Mouse (Mus musculus): ENCODE results near the gene Cst3. TPM values are rescaled to one million over a fixed set of nuclear protein-coding genes. Genes with fewer than 3 reads are reported as not detected.

Cst3 gene
- polyA plus RNA-seq, 1 experiment: 646 TPM

- Histone ChIP-seq H3K4me2 (ENCODE audit: low read depth) (no peak overlapping the region), H3ac (ENCODE audit: control insufficient read depth, insufficient read length) (no peak overlapping the region), H3K36me3 (ENCODE audit: control insufficient read depth, insufficient read depth) (no peaks in the 10 kb centered on the region), H3K79me2 (ENCODE audit: control insufficient read depth, insufficient read depth) (no peaks in the 10 kb centered on the region), H3K27me3 (ENCODE audit: control insufficient read depth, insufficient read depth, insufficient read length) (no peaks in the 10 kb centered on the region), H3K4me3 (no peak overlapping the region)
- no peak for TF ChIP-seq TCF12 (IDR thresholded peaks at IDR 0.05; ENCODE audit: insufficient read depth, poor library complexity, severe bottlenecking)
- TF ChIP-seq POLR2AphosphoS2 (IDR thresholded peaks at IDR 0.05; ENCODE audit: insufficient read length, low read depth): no peak
- TF ChIP-seq CEBPB (IDR thresholded peaks at IDR 0.05; ENCODE audit: insufficient read depth, poor library complexity, severe bottlenecking): no peak
- no peak for TF ChIP-seq SRF (IDR thresholded peaks at IDR 0.05; ENCODE audit: control insufficient read depth, insufficient read length, low read depth)
- no peak for TF ChIP-seq E2F4 (IDR thresholded peaks at IDR 0.05; ENCODE audit: insufficient read depth)
- no peak for TF ChIP-seq USF1 (IDR thresholded peaks at IDR 0.05; ENCODE audit: low read depth)
- no peak for TF ChIP-seq MYOD1 (IDR thresholded peaks at IDR 0.05; ENCODE audit: control insufficient read depth in 1 of 3, insufficient read length in 2 of 3, low read depth in 2 of 3)
- TF ChIP-seq REST (IDR thresholded peaks at IDR 0.05; ENCODE audit: insufficient read depth, insufficient read length): no peak
Measured at GRCm38 (mm10) chr2:148893107-148893506, 17.6 kb upstream of the Cst3 start.

- Histone ChIP-seq H3K4me2 (ENCODE audit: low read depth) (no peak overlapping the region), H3K27me3 (ENCODE audit: control insufficient read depth, insufficient read depth, insufficient read length) (no peaks in the 10 kb centered on the region), H3K4me3 (no peak overlapping the region), H3ac (ENCODE audit: control insufficient read depth, insufficient read length) (no peak overlapping the region), H3K79me2 (ENCODE audit: control insufficient read depth, insufficient read depth) (no peaks in the 10 kb centered on the region), H3K36me3 (ENCODE audit: control insufficient read depth, insufficient read depth) (no peaks in the 10 kb centered on the region)
- no peak for TF ChIP-seq MYOD1 (IDR thresholded peaks at IDR 0.05; ENCODE audit: control insufficient read depth in 1 of 3, insufficient read length in 2 of 3, low read depth in 2 of 3)
- no peak for TF ChIP-seq SRF (IDR thresholded peaks at IDR 0.05; ENCODE audit: control insufficient read depth, insufficient read length, low read depth)
- TF ChIP-seq E2F4 (IDR thresholded peaks at IDR 0.05; ENCODE audit: insufficient read depth): no peak
- TF ChIP-seq MAX (IDR thresholded peaks at IDR 0.05; ENCODE audit: low read depth): no peak
- no peak for TF ChIP-seq POLR2AphosphoS2 (IDR thresholded peaks at IDR 0.05; ENCODE audit: insufficient read length, low read depth)
- TF ChIP-seq USF1 (IDR thresholded peaks at IDR 0.05; ENCODE audit: low read depth): no peak
- no peak for TF ChIP-seq CEBPB (IDR thresholded peaks at IDR 0.05; ENCODE audit: insufficient read depth, poor library complexity, severe bottlenecking)
- no peak for TF ChIP-seq REST (IDR thresholded peaks at IDR 0.05; ENCODE audit: insufficient read depth, insufficient read length)
- TF ChIP-seq TCF12 (IDR thresholded peaks at IDR 0.05; ENCODE audit: insufficient read depth, poor library complexity, severe bottlenecking): no peak
- no peak for TF ChIP-seq MYOG (IDR thresholded peaks at IDR 0.05; ENCODE audit: control insufficient read depth in 1 of 3, insufficient read depth in 1 of 3, insufficient read length in 2 of 3, low read depth in 2 of 3)
- TF ChIP-seq TCF3 (IDR thresholded peaks at IDR 0.05; ENCODE audit: insufficient read length, low read depth): no peak
- no peak for TF ChIP-seq POLR2A (IDR thresholded peaks at IDR 0.05; ENCODE audit: insufficient read length, low read depth)
Measured at GRCm38 (mm10) chr2:148890021-148890851, 14.7 kb upstream of the Cst3 start.

- Histone ChIP-seq H3K36me3 (ENCODE audit: control insufficient read depth, insufficient read depth) (no peaks in the 10 kb centered on the region), H3K79me2 (ENCODE audit: control insufficient read depth, insufficient read depth) (no peaks in the 10 kb centered on the region), H3K27me3 (ENCODE audit: control insufficient read depth, insufficient read depth, insufficient read length) (no peaks in the 10 kb centered on the region), H3ac (ENCODE audit: control insufficient read depth, insufficient read length) (no peak overlapping the region), H3K4me2 (ENCODE audit: low read depth) (no peak overlapping the region), H3K4me3 (no peak overlapping the region)
- no peak for TF ChIP-seq E2F4 (IDR thresholded peaks at IDR 0.05; ENCODE audit: insufficient read depth)
- no peak for TF ChIP-seq TCF12 (IDR thresholded peaks at IDR 0.05; ENCODE audit: insufficient read depth, poor library complexity, severe bottlenecking)
- TF ChIP-seq POLR2A (IDR thresholded peaks at IDR 0.05; ENCODE audit: insufficient read length, low read depth): no peak
- TF ChIP-seq CEBPB (IDR thresholded peaks at IDR 0.05; ENCODE audit: insufficient read depth, poor library complexity, severe bottlenecking): no peak
- TF ChIP-seq TCF3 (IDR thresholded peaks at IDR 0.05; ENCODE audit: insufficient read length, low read depth): no peak
- TF ChIP-seq MYOG (IDR thresholded peaks at IDR 0.05; ENCODE audit: control insufficient read depth in 1 of 3, insufficient read depth in 1 of 3, insufficient read length in 2 of 3, low read depth in 2 of 3): no peak
- no peak for TF ChIP-seq MYOD1 (IDR thresholded peaks at IDR 0.05; ENCODE audit: control insufficient read depth in 1 of 3, insufficient read length in 2 of 3, low read depth in 2 of 3)
- no peak for TF ChIP-seq USF1 (IDR thresholded peaks at IDR 0.05; ENCODE audit: low read depth)
- no peak for TF ChIP-seq REST (IDR thresholded peaks at IDR 0.05; ENCODE audit: insufficient read depth, insufficient read length)
- TF ChIP-seq MAX (IDR thresholded peaks at IDR 0.05; ENCODE audit: low read depth): no peak
- TF ChIP-seq POLR2AphosphoS2 (IDR thresholded peaks at IDR 0.05; ENCODE audit: insufficient read length, low read depth): no peak
- no peak for TF ChIP-seq SRF (IDR thresholded peaks at IDR 0.05; ENCODE audit: control insufficient read depth, insufficient read length, low read depth)
Measured at GRCm38 (mm10) chr2:148889331-148890010, 14.0 kb upstream of the Cst3 start.

GRCm38 (mm10) chr2:148888872-148889271 lies 13.4 kb upstream of the Cst3 start:
- no peaks in the 10 kb centered on the region for H3K79me2 ChIP-seq (ENCODE audit: control insufficient read depth, insufficient read depth)
- H3K27me3 ChIP-seq (ENCODE audit: control insufficient read depth, insufficient read depth, insufficient read length): no peaks in the 10 kb centered on the region
- H3K4me2 ChIP-seq (ENCODE audit: low read depth): no peak overlapping the region
- no peaks in the 10 kb centered on the region for H3K36me3 ChIP-seq (ENCODE audit: control insufficient read depth, insufficient read depth)
- H3K4me3 ChIP-seq: no peak overlapping the region
- no peak overlapping the region for H3ac ChIP-seq (ENCODE audit: control insufficient read depth, insufficient read length)
- TF ChIP-seq CEBPB (IDR thresholded peaks at IDR 0.05; ENCODE audit: insufficient read depth, poor library complexity, severe bottlenecking) (no peak), TCF12 (IDR thresholded peaks at IDR 0.05; ENCODE audit: insufficient read depth, poor library complexity, severe bottlenecking) (no peak), MYOD1 (IDR thresholded peaks at IDR 0.05; ENCODE audit: control insufficient read depth in 1 of 3, insufficient read length in 2 of 3, low read depth in 2 of 3) (no peak)
